Mouse (Mus musculus) small intestine, adult 2 months (tissue): Measurements from ENCODE around the gene Rpgrip1l.

Source experiments
- CTCF ChIP-seq: fragments of 200-500 bp; IDR thresholded peaks from 2 replicates; pipeline ENCODE4 v1.5.1; 2012; ENCODE audit warnings: low read depth, mild to moderate bottlenecking, control low read depth, inconsistent platforms, low read length, moderate library complexity, mixed read lengths; ENCODE audit not compliant: insufficient replicate concordance, insufficient read length; ENCODE audit errors: extremely low read depth
- POLR2A ChIP-seq: fragments of 200-500 bp; IDR thresholded peaks from 2 replicates; pipeline ENCODE4 v1.6.1; 2012; ENCODE audit warnings: low read depth, mild to moderate bottlenecking, control low read depth, inconsistent platforms, low read length, moderate library complexity

- TF ChIP-seq CTCF = no peak
- no peak for TF ChIP-seq POLR2A
Measured at GRCm38 (mm10) chr8:91241371-91241770, 71.7 kb downstream of the Rpgrip1l start.
